9 mouse cellular contexts compared by ENCODE assay signal in genomic region chr10:86375903-86376302, GRCm38 (mm10).
DNase-seq lines count a peak whose midpoint lies in the region; ATAC-seq lines count a peak whose summit lies in the region.
"Had no signal": no experiment of that assay in that cellular context is flagged by ENCODE, and none has a peak within 500 bp of the region (broad histone marks: within the 10 kb centered on the region; RNA-seq: fewer than 3 reads in every experiment).

No protein-coding gene starts in this region.

- no peak for DNase-seq in hindbrain, embryonic 10.5 days (ENCODE audit: low spot score)
- peak; percentile 48 for DNase-seq in right cerebral cortex, postnatal 4 days
- DNase-seq in right cerebral cortex, postnatal 36 days (ENCODE audit: low spot score in 2 of 2) = no peak
- DNase-seq in thymus, postnatal 0 days (ENCODE audit: low spot score) = no peak
- no peak for DNase-seq in embryo, embryonic 9.5 days (ENCODE audit: extremely low spot score)
- DNase-seq: liver, embryonic 13.5 days had no signal

- no peaks in the 10 kb centered on the region for H3K27me3 ChIP-seq in hindbrain, embryonic 12.5 days
- no peaks in the 10 kb centered on the region for H3K27me3 ChIP-seq in hindbrain, embryonic 10.5 days (ENCODE audit: insufficient read depth, poor library complexity, severe bottlenecking)
- H3K27me3 ChIP-seq in limb, embryonic 15.5 days = no peaks in the 10 kb centered on the region
- H3K27me3 ChIP-seq: liver, embryonic 13.5 days had no signal

- no peak overlapping the region for H3K4me2 ChIP-seq in hindbrain, embryonic 12.5 days (replicated peaks)
- no peak overlapping the region for H3K4me2 ChIP-seq in limb, embryonic 15.5 days
- H3K4me2 ChIP-seq: liver, embryonic 13.5 days had no signal

- H3K27ac ChIP-seq in hindbrain, embryonic 12.5 days = no peak overlapping the region
- H3K27ac ChIP-seq in hindbrain, embryonic 10.5 days = no peak overlapping the region
- H3K27ac ChIP-seq in limb, embryonic 15.5 days = no peak overlapping the region
- H3K27ac ChIP-seq: liver, embryonic 13.5 days had no signal

- H3K9ac ChIP-seq in hindbrain, embryonic 12.5 days = no peak overlapping the region
- no peak overlapping the region for H3K9ac ChIP-seq in limb, embryonic 15.5 days
- H3K9ac ChIP-seq: liver, embryonic 13.5 days had no signal

- peaks cover 5% of the 10 kb centered on the region; the same call in 1 of the 2 replicates for H3K4me1 ChIP-seq in hindbrain, embryonic 12.5 days
- H3K4me1 ChIP-seq in hindbrain, embryonic 10.5 days (replicated peaks) = 0 out of 2 replicates have a peak, but pooled peaks cover 5% of the 10 kb centered on the region
- peaks cover 6% of the 10 kb centered on the region for H3K4me1 ChIP-seq in limb, embryonic 15.5 days
- H3K4me1 ChIP-seq: liver, embryonic 13.5 days had no signal

- 66% methylated on average over 11 of the region's 11 CpGs for WGBS in hindbrain, embryonic 12.5 days
- WGBS in hindbrain, embryonic 10.5 days = 82% methylated on average over 11 of the region's 11 CpGs
- 64% methylated on average over 11 of the region's 11 CpGs for WGBS in limb, embryonic 15.5 days

- peak; percentile 72; the same call in 1 of the 2 replicates for ATAC-seq in hindbrain, embryonic 12.5 days (ENCODE audit: low FRiP score)
- ATAC-seq in limb, embryonic 15.5 days (ENCODE audit: insufficient number of reproducible peaks, low FRiP score, low TSS enrichment, low read depth) = 0 out of 2 replicates have a peak, but pooled peaks have one; percentile 45
- ATAC-seq in cerebellum, adult (ENCODE audit: insufficient number of reproducible peaks, low FRiP score, low TSS enrichment) = no peak

- H3K4me3 ChIP-seq in hindbrain, embryonic 12.5 days = no peak overlapping the region
- H3K4me3 ChIP-seq in hindbrain, embryonic 10.5 days = no peak overlapping the region
- no peak overlapping the region for H3K4me3 ChIP-seq in limb, embryonic 15.5 days
- H3K4me3 ChIP-seq: liver, embryonic 13.5 days had no signal

- H3K36me3 ChIP-seq in hindbrain, embryonic 12.5 days = no peaks in the 10 kb centered on the region
- no peaks in the 10 kb centered on the region for H3K36me3 ChIP-seq in hindbrain, embryonic 10.5 days
- H3K36me3 ChIP-seq in limb, embryonic 15.5 days = no peaks in the 10 kb centered on the region
- H3K36me3 ChIP-seq: liver, embryonic 13.5 days had no signal

- H3K9me3 ChIP-seq in hindbrain, embryonic 12.5 days (replicated peaks) = no peaks in the 10 kb centered on the region
- no peaks in the 10 kb centered on the region for H3K9me3 ChIP-seq in hindbrain, embryonic 10.5 days
- H3K9me3 ChIP-seq in limb, embryonic 15.5 days = no peaks in the 10 kb centered on the region
- H3K9me3 ChIP-seq: liver, embryonic 13.5 days had no signal
